Mouse (Mus musculus): ENCODE measurements around the gene Nmt1.

DNA sequence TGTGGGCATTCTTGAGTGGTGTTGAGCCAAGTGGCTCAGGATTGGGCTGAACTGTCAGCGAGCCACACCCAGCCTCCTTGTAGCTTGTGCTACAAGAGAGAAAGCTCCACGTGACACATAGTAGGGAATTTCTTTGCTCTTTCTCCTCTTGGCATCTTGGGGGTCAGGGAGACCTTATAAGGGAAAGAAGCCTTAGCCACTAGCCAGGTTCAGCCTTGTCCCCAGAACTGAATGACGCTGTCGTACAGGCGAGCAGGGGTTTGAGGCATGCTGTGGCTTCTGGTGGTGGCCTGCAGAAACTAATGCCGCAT, 39.0 kb downstream of the Nmt1 start:
- TF ChIP-seq CTCF (conservative IDR thresholded peaks at IDR 0.05; ENCODE audit: low read length) = no peak
- no peak for TF ChIP-seq POU5F1 (IDR thresholded peaks at IDR 0.05; ENCODE audit: borderline replicate concordance, low read length)

All from E14TG2a.4 (cell line).